Mouse (Mus musculus): ENCODE results near the gene Slc17a7.

DNA sequence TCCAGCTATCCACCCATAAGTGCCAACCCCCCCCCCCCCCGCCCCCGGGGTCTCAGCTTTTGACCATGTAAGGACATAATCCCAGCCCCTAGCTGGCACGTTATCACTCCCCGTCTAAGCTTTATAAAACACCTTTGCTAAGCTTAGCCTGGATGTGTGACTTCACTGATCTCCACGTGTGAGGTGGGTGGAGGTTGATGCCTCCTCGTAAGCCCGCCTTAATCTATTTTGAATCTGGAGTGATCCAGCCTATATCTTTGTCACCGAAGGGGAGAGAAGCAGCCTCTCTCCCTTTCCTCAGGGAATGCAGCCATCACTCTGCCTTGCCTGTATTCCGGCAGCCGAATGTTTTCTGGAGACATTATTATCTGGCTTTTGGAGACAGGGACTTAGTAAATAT is 38.9 kb downstream of the Slc17a7 start:
- TF ChIP-seq POLR2A (IDR thresholded peaks at IDR 0.05; ENCODE audit: low read depth, low read length) = no peak
- no peak for TF ChIP-seq MYC (IDR thresholded peaks at IDR 0.05; ENCODE audit: low read depth, low read length)
- no peak for TF ChIP-seq USF1 (IDR thresholded peaks at IDR 0.05; ENCODE audit: low read depth, low read length)
- TF ChIP-seq MAFK (IDR thresholded peaks at IDR 0.05; ENCODE audit: insufficient replicate concordance, low read length) = no peak
- TF ChIP-seq GABPA (IDR thresholded peaks at IDR 0.05; ENCODE audit: insufficient replicate concordance, low read depth, low read length) = no peak
- TF ChIP-seq CTCF (conservative IDR thresholded peaks at IDR 0.05 in 1 of 2, IDR thresholded peaks at IDR 0.05 in 1 of 2; ENCODE audit: low read depth in 2 of 2, low read length in 2 of 2) = no peak
- no peak for TF ChIP-seq EP300 (IDR thresholded peaks at IDR 0.05; ENCODE audit: low read length)
- no peak for TF ChIP-seq POLR2AphosphoS2 (IDR thresholded peaks at IDR 0.05; ENCODE audit: low read depth, low read length)
- TF ChIP-seq BHLHE40 (IDR thresholded peaks at IDR 0.05; ENCODE audit: low read depth, low read length) = no peak
- no peak for TF ChIP-seq MAZ (IDR thresholded peaks at IDR 0.05; ENCODE audit: low read depth, low read length)
- TF ChIP-seq CHD1 (IDR thresholded peaks at IDR 0.05; ENCODE audit: low read depth, low read length) = no peak
- no peak for TF ChIP-seq CHD2 (IDR thresholded peaks at IDR 0.05; ENCODE audit: low read length)
